ENCODE assay signal across 16 mouse cellular contexts in the genomic region with DNA sequence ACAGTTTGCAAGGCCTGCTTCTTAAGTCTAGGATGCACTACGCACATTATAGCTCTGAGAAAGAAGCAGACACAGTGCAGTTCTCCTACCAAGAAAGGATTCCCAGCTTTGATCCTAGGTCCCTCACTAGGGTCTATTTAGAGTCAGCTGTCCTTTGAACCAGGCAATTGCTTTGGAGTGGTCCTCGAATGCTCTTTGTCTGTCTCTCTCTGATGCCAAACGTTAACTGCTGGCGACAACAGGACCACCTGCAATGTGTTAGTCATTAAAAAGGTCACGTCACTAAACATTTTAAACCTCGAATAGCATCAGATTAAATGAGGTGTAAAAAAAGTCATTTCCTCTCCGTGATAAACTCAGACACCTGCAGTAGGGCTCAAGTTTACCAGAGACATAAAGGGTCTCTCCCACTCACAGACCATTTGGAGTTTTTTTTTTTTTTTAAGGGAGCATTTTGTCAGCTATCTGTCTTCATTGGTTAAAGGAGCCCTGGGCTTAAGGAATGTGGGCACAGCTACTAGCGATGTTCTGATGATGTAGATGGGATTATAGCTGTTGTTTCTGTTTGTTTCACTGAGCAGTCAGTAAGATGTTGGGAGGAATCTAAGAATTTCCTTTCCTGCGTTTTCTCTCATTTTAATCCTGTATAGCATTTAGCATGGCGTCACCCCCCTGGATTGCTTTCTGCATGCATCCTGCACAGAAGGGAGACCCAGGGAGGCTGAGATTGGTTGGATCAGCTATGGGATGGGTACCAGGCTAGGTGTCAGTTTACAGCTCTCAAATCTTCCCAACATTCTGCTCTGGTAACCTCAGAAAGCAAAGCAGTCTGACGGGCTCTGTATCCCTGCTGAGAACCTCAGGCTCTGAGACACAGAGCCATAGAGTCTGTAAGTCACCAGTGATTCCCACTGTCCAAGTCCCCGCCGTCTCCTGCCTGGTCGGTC.
A peak's percentile ranks its signal among the peaks of the same experiment; 100 is the strongest.
DNase-seq lines count a peak whose midpoint lies in the region; ATAC-seq and TF ChIP-seq lines count a peak whose summit lies in the region.
"Had no signal": no experiment of that assay in that cellular context is flagged by ENCODE, and none has a peak within 500 bp of the region (broad histone marks: within the 10 kb centered on the region; RNA-seq: fewer than 3 reads in every experiment).

No protein-coding gene starts in this region.

- H3K27me3 ChIP-seq in heart, embryonic 15.5 days = 0 out of 2 replicates have a peak, but pooled peaks cover 5% of the 10 kb centered on the region
- H3K27me3 ChIP-seq in lung, embryonic 14.5 days (ENCODE audit: insufficient read depth, low read length) = no peaks in the 10 kb centered on the region
- peaks cover 25% of the 10 kb centered on the region for H3K27me3 ChIP-seq in limb, embryonic 10.5 days (ENCODE audit: low read depth, poor library complexity, severe bottlenecking)
- H3K27me3 ChIP-seq in neural tube, embryonic 15.5 days (replicated peaks) = peaks cover 43% of the 10 kb centered on the region
- H3K27me3 ChIP-seq in forebrain, embryonic 16.5 days (replicated peaks; ENCODE audit: control insufficient read depth, insufficient read depth, low read length) = no peaks in the 10 kb centered on the region

- ATAC-seq in heart, embryonic 15.5 days (replicated peaks; ENCODE audit: insufficient number of reproducible peaks, insufficient read depth, low FRiP score, low read depth) = no peak
- no peak for ATAC-seq in lung, embryonic 14.5 days (ENCODE audit: insufficient read depth)
- no peak for ATAC-seq in neural tube, embryonic 15.5 days (ENCODE audit: low FRiP score)
- no peak for ATAC-seq in forebrain, embryonic 16.5 days
- ATAC-seq in megakaryocyte progenitor cell, adult 5-6 weeks (replicated peaks; ENCODE audit: poor library complexity) = no peak
- ATAC-seq: hindbrain, embryonic 16.5 days had no signal

- no peaks in the 10 kb centered on the region for H3K9me3 ChIP-seq in heart, embryonic 15.5 days (replicated peaks)
- H3K9me3 ChIP-seq in lung, embryonic 14.5 days (ENCODE audit: low read depth, low read length) = no peaks in the 10 kb centered on the region
- H3K9me3 ChIP-seq in limb, embryonic 10.5 days (replicated peaks) = no peaks in the 10 kb centered on the region
- no peaks in the 10 kb centered on the region for H3K9me3 ChIP-seq in neural tube, embryonic 15.5 days (replicated peaks)
- no peaks in the 10 kb centered on the region for H3K9me3 ChIP-seq in forebrain, embryonic 16.5 days (ENCODE audit: control insufficient read depth, low read length)

- TF ChIP-seq CTCF in lung, embryonic 14.5 days (IDR thresholded peaks at IDR 0.05; ENCODE audit: low read depth) = no peak
- no peak for TF ChIP-seq CTCF in lung, adult 2 months (IDR thresholded peaks at IDR 0.05; ENCODE audit: insufficient read depth, low read length)

- no peak for TF ChIP-seq POLR2A in lung, adult 2 months (IDR thresholded peaks at IDR 0.05; ENCODE audit: borderline replicate concordance, extremely low read depth, low read depth, low read length)

- H3K9ac ChIP-seq in heart, embryonic 15.5 days = no peak overlapping the region
- H3K9ac ChIP-seq in lung, embryonic 14.5 days = no peak overlapping the region
- H3K9ac ChIP-seq in neural tube, embryonic 15.5 days (replicated peaks) = no peak overlapping the region
- H3K9ac ChIP-seq in forebrain, embryonic 16.5 days (replicated peaks; ENCODE audit: low read depth, low read length) = no peak overlapping the region
- H3K9ac ChIP-seq: liver, embryonic 14.5 days had no signal

- H3K4me1 ChIP-seq in heart, embryonic 15.5 days (replicated peaks) = peaks cover 5% of the 10 kb centered on the region
- peaks cover 5% of the 10 kb centered on the region; the same call in 1 of the 2 replicates for H3K4me1 ChIP-seq in lung, embryonic 14.5 days (ENCODE audit: insufficient read depth)
- H3K4me1 ChIP-seq in lung, adult 2 months (ENCODE audit: control insufficient read depth, insufficient read depth, low read length) = no peaks in the 10 kb centered on the region
- H3K4me1 ChIP-seq in limb, embryonic 10.5 days = peaks cover 51% of the 10 kb centered on the region
- H3K4me1 ChIP-seq in neural tube, embryonic 15.5 days = peaks cover 16% of the 10 kb centered on the region
- peaks cover 4% of the 10 kb centered on the region; the same call in 1 of the 2 replicates for H3K4me1 ChIP-seq in forebrain, embryonic 16.5 days (replicated peaks; ENCODE audit: control insufficient read depth, insufficient read depth, low read length)

- DNase-seq in heart, adult 18-20 months = no peak
- no peak for DNase-seq in lung, embryonic 14.5 days
- DNase-seq in lung, adult 2 months = no peak
- peak; percentile 40 for DNase-seq in limb, embryonic 10.5 days (ENCODE audit: low spot score)
- DNase-seq: adrenal gland, postnatal 10 days; cerebellum, adult 8-10 months; gastrocnemius, adult 2 months; midbrain, embryonic 14.5 days; right cerebral cortex, postnatal 14 days; thymus, adult 18-20 months had no signal

- peak overlapping the region; percentile 14; the same call in 1 of the 2 replicates for H3K4me2 ChIP-seq in heart, embryonic 15.5 days
- peak overlapping the region; percentile 19; the same call in 1 of the 2 replicates for H3K4me2 ChIP-seq in lung, embryonic 14.5 days
- H3K4me2 ChIP-seq in neural tube, embryonic 15.5 days = 0 out of 2 replicates have a peak overlapping the region, but pooled peaks have one; percentile 6
- no peak overlapping the region for H3K4me2 ChIP-seq in forebrain, embryonic 16.5 days (ENCODE audit: low read length)

- no peak overlapping the region for H3K27ac ChIP-seq in heart, embryonic 15.5 days
- no peak overlapping the region for H3K27ac ChIP-seq in lung, embryonic 14.5 days (ENCODE audit: low read depth)
- peak overlapping the region; percentile 77 for H3K27ac ChIP-seq in limb, embryonic 10.5 days
- no peak overlapping the region for H3K27ac ChIP-seq in neural tube, embryonic 15.5 days (replicated peaks)
- no peak overlapping the region for H3K27ac ChIP-seq in forebrain, embryonic 16.5 days (ENCODE audit: low read length)
- H3K27ac ChIP-seq: gastrocnemius, adult 2 months; liver, embryonic 14.5 days had no signal

- 30% methylated on average over 14 of the region's 14 CpGs for WGBS in heart, embryonic 15.5 days
- WGBS in lung, embryonic 14.5 days = 22% methylated on average over 14 of the region's 14 CpGs
- 38% methylated on average over 14 of the region's 14 CpGs for WGBS in lung, adult 2 months
- WGBS in limb, embryonic 10.5 days = 8% methylated on average over 14 of the region's 14 CpGs
- WGBS in neural tube, embryonic 15.5 days = 11% methylated on average over 14 of the region's 14 CpGs
- 35% methylated on average over 14 of the region's 14 CpGs for WGBS in forebrain, embryonic 16.5 days

- no peak overlapping the region for H3K4me3 ChIP-seq in heart, embryonic 15.5 days
- no peak overlapping the region for H3K4me3 ChIP-seq in lung, embryonic 14.5 days (ENCODE audit: low read depth, low read length)
- H3K4me3 ChIP-seq in lung, adult 2 months (replicated peaks; ENCODE audit: extremely low read depth, low read depth, low read length) = no peak overlapping the region
- 0 out of 2 replicates have a peak overlapping the region, but pooled peaks have one; percentile 13 for H3K4me3 ChIP-seq in limb, embryonic 10.5 days
- no peak overlapping the region for H3K4me3 ChIP-seq in neural tube, embryonic 15.5 days (replicated peaks)
- H3K4me3 ChIP-seq in forebrain, embryonic 16.5 days (replicated peaks; ENCODE audit: low read length) = no peak overlapping the region
- H3K4me3 ChIP-seq: gastrocnemius, adult 2 months had no signal

- no peaks in the 10 kb centered on the region for H3K36me3 ChIP-seq in heart, embryonic 15.5 days
- no peaks in the 10 kb centered on the region for H3K36me3 ChIP-seq in lung, embryonic 14.5 days (ENCODE audit: insufficient read depth)
- no peaks in the 10 kb centered on the region for H3K36me3 ChIP-seq in limb, embryonic 10.5 days
- no peaks in the 10 kb centered on the region for H3K36me3 ChIP-seq in neural tube, embryonic 15.5 days
- no peaks in the 10 kb centered on the region for H3K36me3 ChIP-seq in forebrain, embryonic 16.5 days (ENCODE audit: control insufficient read depth, insufficient read depth)
